Mouse (Mus musculus) liver, embryonic 13.5 days (tissue): Measurements from ENCODE around the gene Prdm5. TPM values are rescaled to one million over a fixed set of nuclear protein-coding genes. Genes with fewer than 3 reads are reported as not detected.

Source experiments
- ATAC-seq: fragments of 200-750 bp; cut with Nextera tagmentation; 2 replicates; pipeline ENCODE4 v1.8.0; 2017; ENCODE audit warnings: low read depth, mild to moderate bottlenecking, moderate number of reproducible peaks, moderate library complexity
- DNase-seq: peaks from one replicate; pipeline ENCODE4 v3.0.0; 2022
- H3K27ac ChIP-seq: fragments of 300-500 bp; sonication (generic); 2 replicates; pipeline ENCODE4 v1.5.1; 2015; ENCODE audit warnings: moderate library complexity, mild to moderate bottlenecking, inconsistent platforms
- H3K27me3 ChIP-seq: fragments of 300-500 bp; sonication (generic); 2 replicates; pipeline ENCODE4 v1.6.1; 2015; ENCODE audit warnings: mild to moderate bottlenecking, inconsistent platforms
- H3K36me3 ChIP-seq: fragments of 300-500 bp; sonication (generic); 2 replicates; pipeline ENCODE4 v1.6.1; 2015; ENCODE audit warnings: mild to moderate bottlenecking, inconsistent platforms
- H3K4me1 ChIP-seq: fragments of 300-500 bp; sonication (generic); replicated peaks from 2 replicates; pipeline ENCODE4 v1.6.1; 2015; ENCODE audit warnings: inconsistent platforms
- H3K4me2 ChIP-seq: fragments of 300-500 bp; sonication (generic); 2 replicates; pipeline ENCODE4 v1.6.1; 2015; ENCODE audit warnings: inconsistent platforms, mild to moderate bottlenecking, moderate library complexity
- H3K4me3 ChIP-seq: fragments of 300-500 bp; sonication (generic); replicated peaks from 2 replicates; pipeline ENCODE4 v1.5.1; 2015; ENCODE audit warnings: mild to moderate bottlenecking, inconsistent platforms
- H3K9ac ChIP-seq: fragments of 300-500 bp; sonication (generic); 2 replicates; pipeline ENCODE4 v1.6.1; 2015; ENCODE audit warnings: mild to moderate bottlenecking, inconsistent platforms
- H3K9me3 ChIP-seq: fragments of 300-500 bp; sonication (generic); replicated peaks from 2 replicates; pipeline ENCODE4 v1.6.1; 2016; ENCODE audit warnings: inconsistent platforms
- WGBS: fragments of 180-500 bp; shearing (Covaris S2); methylation state at CpG from one replicate; pipeline ENCODE4 v1.1.7; 2015; ENCODE audit not compliant: insufficient replicate concordance; 5-methylcytosine and 5-hydroxymethylcytosine counted together
- polyA plus RNA-seq: library from polyadenylated mRNA; unstranded; fragments of >200 nt; fragmentation: Nextera tagmentation; extraction: Ambion mirVana; gene quantifications from 2 replicates; pipeline ENCODE4 v1.2.1, GENCODE M21; 2015

Gene Prdm5
- polyA plus RNA-seq, 1 experiment from 2014 or later, result 2.8 TPM

GRCm38 (mm10) chr6:65933177-65933576 is 154.4 kb downstream of the Prdm5 start:
- Histone ChIP-seq H3K27me3 (no peaks in the 10 kb centered on the region), H3K27ac (no peak overlapping the region), H3K9me3 (no peaks in the 10 kb centered on the region), H3K36me3 (no peaks in the 10 kb centered on the region), H3K9ac (no peak overlapping the region), H3K4me3 (no peak overlapping the region), H3K4me2 (no peak overlapping the region), H3K4me1 (no peaks in the 10 kb centered on the region)
- DNase-seq (no peak), ATAC-seq (no peak)
- WGBS, result 67% methylated on average over 4 of the region's 4 CpGs

GRCm38 (mm10) chr6:65935566-65936281 is 156.9 kb downstream of the Prdm5 start:
- WGBS, result 79% methylated on average over 7 of the region's 7 CpGs
- ATAC-seq (no peak), DNase-seq (no peak)

GRCm38 (mm10) chr6:65950492-65950891 is 171.7 kb downstream of the Prdm5 start:
- 76% methylated on average over 6 of the region's 6 CpGs for WGBS
- no peaks in the 10 kb centered on the region for H3K36me3 ChIP-seq
- ATAC-seq, result no peak

More at GRCm38 (mm10) chr6:65935566-65936281, 156.9 kb downstream of the Prdm5 start:
- no peaks in the 10 kb centered on the region for H3K27me3 ChIP-seq
- no peak overlapping the region for H3K27ac ChIP-seq
- H3K4me2 ChIP-seq, result no peak overlapping the region
- no peaks in the 10 kb centered on the region for H3K9me3 ChIP-seq
- H3K36me3 ChIP-seq, result no peaks in the 10 kb centered on the region
- H3K4me1 ChIP-seq, result no peaks in the 10 kb centered on the region
- no peak overlapping the region for H3K9ac ChIP-seq
- no peak overlapping the region for H3K4me3 ChIP-seq

GRCm38 (mm10) chr6:65952309-65952708 is 173.5 kb downstream of the Prdm5 start, which contains the start of gene 4930544G11Rik:
Gene 4930544G11Rik, plus strand, starts transcription at chr6:65952609.
- Histone ChIP-seq H3K36me3 (no peaks in the 10 kb centered on the region), H3K4me1 (no peaks in the 10 kb centered on the region), H3K27me3 (no peaks in the 10 kb centered on the region), H3K27ac (no peak within 1 kb of the TSS), H3K4me3 (no peak within 1 kb of the TSS), H3K4me2 (no peak within 1 kb of the TSS), H3K9ac (no peak within 1 kb of the TSS), H3K9me3 (no peaks in the 10 kb centered on the region)
- ATAC-seq, result no peak
- WGBS, result 85% methylated on average over 10 of the region's 10 CpGs
- DNase-seq, result no peak

More at GRCm38 (mm10) chr6:65950492-65950891, 171.7 kb downstream of the Prdm5 start:
- Histone ChIP-seq H3K4me3 (no peak overlapping the region), H3K4me2 (no peak overlapping the region), H3K4me1 (no peaks in the 10 kb centered on the region), H3K27ac (no peak overlapping the region), H3K9me3 (no peaks in the 10 kb centered on the region), H3K27me3 (no peaks in the 10 kb centered on the region), H3K9ac (no peak overlapping the region)
- no peak for DNase-seq

GRCm38 (mm10) chr6:65969386-65970111 is 190.8 kb downstream of the Prdm5 start:
- Histone ChIP-seq H3K4me2 (no peak overlapping the region), H3K9ac (no peak overlapping the region), H3K36me3 (no peaks in the 10 kb centered on the region), H3K4me3 (no peak overlapping the region), H3K4me1 (no peaks in the 10 kb centered on the region), H3K27ac (no peak overlapping the region), H3K27me3 (no peaks in the 10 kb centered on the region), H3K9me3 (no peaks in the 10 kb centered on the region)
- WGBS, result 70% methylated on average over 6 of the region's 6 CpGs
- DNase-seq (no peak), ATAC-seq (no peak)

GRCm38 (mm10) chr6:65970410-65970809 is 191.6 kb downstream of the Prdm5 start:
- Histone ChIP-seq H3K4me1 (no peaks in the 10 kb centered on the region), H3K27ac (no peak overlapping the region), H3K9me3 (no peaks in the 10 kb centered on the region), H3K4me3 (no peak overlapping the region), H3K4me2 (no peak overlapping the region), H3K36me3 (no peaks in the 10 kb centered on the region), H3K27me3 (no peaks in the 10 kb centered on the region), H3K9ac (no peak overlapping the region)
- DNase-seq (no peak), ATAC-seq (no peak)
- 80% methylated on average over 9 of the region's 9 CpGs for WGBS

Other genes with a start within 250 kb of the Prdm5 start
- gene Ndnf, start 107.4 kb upstream of the Prdm5 start, polyA plus RNA-seq, result 0.14 and 0.15 TPM in 2 replicates
- gene 4930544G11Rik, start 173.6 kb downstream of the Prdm5 start, polyA plus RNA-seq, result not detected in 2 replicates